ENCODE assay signal across 9 mouse cellular contexts in the genomic region with DNA sequence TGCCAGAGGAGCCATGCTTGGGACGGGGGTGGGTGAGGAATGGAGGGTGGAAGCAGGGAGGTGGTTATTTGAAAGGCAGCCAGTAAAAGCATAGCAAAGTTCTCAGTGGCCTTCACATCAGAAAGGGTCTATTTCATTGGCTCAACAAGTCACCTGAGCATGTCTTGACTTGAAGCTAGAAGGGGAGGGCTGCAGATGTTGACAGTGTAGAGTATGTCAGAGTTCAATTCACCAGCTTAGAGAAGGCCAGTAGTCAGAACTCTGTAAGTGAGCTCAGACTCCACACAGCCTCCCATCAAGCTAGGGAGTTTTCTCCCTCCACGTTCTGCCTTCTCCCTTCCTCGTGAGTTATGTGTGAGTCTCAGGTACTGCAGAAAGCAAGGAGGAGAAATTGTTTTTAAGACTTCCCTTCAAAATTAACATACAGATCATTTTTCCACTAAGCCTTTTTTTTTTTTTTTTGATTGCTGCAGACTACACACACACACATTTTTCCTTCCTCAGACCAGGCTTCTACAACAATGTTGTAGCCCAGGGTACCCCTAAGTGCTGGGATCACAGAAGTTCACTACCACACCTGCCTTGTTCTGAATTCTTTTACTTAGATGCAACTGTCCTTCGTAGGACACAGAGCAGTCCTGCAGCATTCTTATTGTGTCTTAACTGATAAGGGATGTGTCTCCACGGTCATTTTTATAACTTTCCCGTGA. TPM values are rescaled to one million over a fixed set of nuclear protein-coding genes. Genes with fewer than 3 reads are reported as not detected.
A peak's percentile ranks its signal among the peaks of the same experiment; 100 is the strongest.
DNase-seq lines count a peak whose midpoint lies in the region; ATAC-seq lines count a peak whose summit lies in the region.
"Had no signal": no experiment of that assay in that cellular context is flagged by ENCODE, and none has a peak within 500 bp of the region (broad histone marks: within the 10 kb centered on the region; RNA-seq: fewer than 3 reads in every experiment).

No protein-coding gene starts in this region.

- intact Hi-C loops in left cerebral cortex, postnatal 14 days (cut with DNase I): no loop called here

- peak overlapping the region; percentile 67; the same call in 1 of the 2 replicates for H3K27ac ChIP-seq in liver, embryonic 12.5 days
- H3K27ac ChIP-seq in hindbrain, embryonic 10.5 days: no peak overlapping the region
- H3K27ac ChIP-seq: embryonic facial prominence, embryonic 13.5 days had no signal

- peak overlapping the region; percentile 33 for H3K4me3 ChIP-seq in liver, embryonic 12.5 days
- no peak overlapping the region for H3K4me3 ChIP-seq in hindbrain, embryonic 10.5 days
- H3K4me3 ChIP-seq: embryonic facial prominence, embryonic 13.5 days had no signal

- peaks cover 23% of the 10 kb centered on the region for H3K4me1 ChIP-seq in liver, embryonic 12.5 days
- no peaks in the 10 kb centered on the region for H3K4me1 ChIP-seq in hindbrain, embryonic 10.5 days (replicated peaks)

- H3K9ac ChIP-seq in liver, embryonic 12.5 days: peak overlapping the region; percentile 31; the same call in 1 of the 2 replicates
- H3K9ac ChIP-seq: embryonic facial prominence, embryonic 13.5 days had no signal

- H3K27me3 ChIP-seq in liver, embryonic 12.5 days (replicated peaks): no peaks in the 10 kb centered on the region
- no peaks in the 10 kb centered on the region for H3K27me3 ChIP-seq in hindbrain, embryonic 10.5 days (ENCODE audit: insufficient read depth, poor library complexity, severe bottlenecking)
- H3K27me3 ChIP-seq: embryonic facial prominence, embryonic 13.5 days had no signal

- DNase-seq in urinary bladder, postnatal 25 days (ENCODE audit: low spot score): peak; percentile 16
- DNase-seq in urinary bladder, adult 2 months (ENCODE audit: low spot score): no peak
- DNase-seq in fibroblast of lung, adult 2 months (ENCODE audit: low read depth): peak; percentile 43
- DNase-seq in thymus, postnatal 10 days (ENCODE audit: low spot score in 2 of 2): peak; percentile 41 to 46
- no peak for DNase-seq in left cerebral cortex, postnatal 14 days (ENCODE audit: low spot score in 2 of 2)
- DNase-seq in c-Kit-positive CD71-positive TER-119-positive erythroid progenitor cells, embryonic 14.5 days (ENCODE audit: low spot score): no peak
- DNase-seq in hindbrain, embryonic 10.5 days (ENCODE audit: low spot score): no peak

- 26% methylated on average over 6 of the region's 6 CpGs for WGBS in liver, embryonic 12.5 days (ENCODE audit: insufficient replicate concordance)
- WGBS in hindbrain, embryonic 10.5 days: 77% methylated on average over 6 of the region's 6 CpGs

- H3K4me2 ChIP-seq in liver, embryonic 12.5 days: peak overlapping the region; percentile 40
- H3K4me2 ChIP-seq: embryonic facial prominence, embryonic 13.5 days had no signal

- peaks cover 38% of the 10 kb centered on the region for H3K36me3 ChIP-seq in liver, embryonic 12.5 days
- peaks cover 43% of the 10 kb centered on the region for H3K36me3 ChIP-seq in hindbrain, embryonic 10.5 days

- peak; percentile 51; the same call in 1 of the 2 replicates for ATAC-seq in liver, embryonic 12.5 days

- no peaks in the 10 kb centered on the region for H3K9me3 ChIP-seq in liver, embryonic 12.5 days (replicated peaks)
- H3K9me3 ChIP-seq in hindbrain, embryonic 10.5 days: no peaks in the 10 kb centered on the region
- H3K9me3 ChIP-seq: embryonic facial prominence, embryonic 13.5 days had no signal

RNA-seq across cellular contexts. Expression of gene Hcls1, which starts 0.5 kb away (rescaled TPM):
- polyA plus RNA-seq in urinary bladder, adult 2 months (2012; rRNA removed): 13.8 and 14.3 TPM in 2 replicates
- polyA plus RNA-seq in liver, embryonic 12.5 days (2016; fragmentation: Nextera tagmentation; extraction: Ambion mirVana): 12.5 and 13.1 TPM in 2 replicates
- total RNA-seq in left cerebral cortex, postnatal 14 days (2021): 1 to 10 TPM; 4.1 to 4.2 TPM
- polyA plus RNA-seq in hindbrain, embryonic 10.5 days (2016; fragmentation: Nextera tagmentation; extraction: Ambion mirVana): 2.7 and 2.8 TPM in 2 replicates

RNA-seq across cellular contexts. Expression of gene Fbxo40, which starts 56.0 kb away (rescaled TPM):
- 0.01 TPM in 1 of 2 replicates, not detected in the other for polyA plus RNA-seq in urinary bladder, adult 2 months (2012; rRNA removed)
- polyA plus RNA-seq in liver, embryonic 12.5 days (2016; fragmentation: Nextera tagmentation; extraction: Ambion mirVana): 0.04 and 0.05 TPM in 2 replicates
- total RNA-seq in left cerebral cortex, postnatal 14 days (2021): under 1 TPM; 0.11 TPM
- polyA plus RNA-seq in hindbrain, embryonic 10.5 days (2016; fragmentation: Nextera tagmentation; extraction: Ambion mirVana): 0.15 TPM in 1 of 2 replicates, not detected in the other
- polyA plus RNA-seq: embryonic facial prominence, embryonic 13.5 days had no signal

RNA-seq across cellular contexts. Expression of gene Golgb1, which starts 59.3 kb away (rescaled TPM):
- 55.2 and 61.2 TPM in 2 replicates for polyA plus RNA-seq in urinary bladder, adult 2 months (2012; rRNA removed)
- 31.4 and 36.3 TPM in 2 replicates for polyA plus RNA-seq in liver, embryonic 12.5 days (2016; fragmentation: Nextera tagmentation; extraction: Ambion mirVana)
- 10 to 100 TPM; 64.0 to 70.2 TPM for total RNA-seq in left cerebral cortex, postnatal 14 days (2021)
- polyA plus RNA-seq in hindbrain, embryonic 10.5 days (2016; fragmentation: Nextera tagmentation; extraction: Ambion mirVana): 64.0 and 81.2 TPM in 2 replicates

RNA-seq across cellular contexts. Expression of gene Eaf2, which starts 59.5 kb away (rescaled TPM):
- polyA plus RNA-seq in urinary bladder, adult 2 months (2012; rRNA removed): 6.3 and 7.0 TPM in 2 replicates
- polyA plus RNA-seq in liver, embryonic 12.5 days (2016; fragmentation: Nextera tagmentation; extraction: Ambion mirVana): 0.35 and 0.39 TPM in 2 replicates
- total RNA-seq in left cerebral cortex, postnatal 14 days (2021): under 1 TPM; 0.37 to 0.97 TPM
- polyA plus RNA-seq in hindbrain, embryonic 10.5 days (2016; fragmentation: Nextera tagmentation; extraction: Ambion mirVana): 1.2 and 1.3 TPM in 2 replicates

Comparison
In these comparisons a context has a peak if more than half of its experiments do, and no peak if none do; other contexts are left out.
1. DNase-seq: peak in urinary bladder, postnatal 25 days (single experiment), fibroblast of lung, adult 2 months (single experiment) and thymus, postnatal 10 days (2 of 2); none in urinary bladder, adult 2 months (single experiment), left cerebral cortex, postnatal 14 days (0 of 2), c-Kit-positive CD71-positive TER-119-positive erythroid progenitor cells, embryonic 14.5 days (single experiment) and hindbrain, embryonic 10.5 days (single experiment).